In genomic region chr2:178414261-178415149, GRCm38 (mm10) we compare ENCODE assay signal across 8 mouse cellular contexts. TPM values are rescaled to one million over a fixed set of nuclear protein-coding genes. Genes with fewer than 3 reads are reported as not detected.
DNase-seq lines count a peak whose midpoint lies in the region; ATAC-seq lines count a peak whose summit lies in the region.

Ppp1r3d (minus strand) TSS chr2:178414472.
Fam217b (plus strand) TSS chr2:178414524.

- peak; percentile 72 for DNase-seq in gastrocnemius, postnatal 14 days
- peak; percentile 52 to 75 for DNase-seq in left cerebral cortex, postnatal 10 days (ENCODE audit: extremely low spot score in 1 of 2, low spot score in 2 of 2)
- DNase-seq in lung, postnatal 4 days = peak; percentile 69 to 79
- DNase-seq in right cerebral cortex, postnatal 25 days = peak; percentile 81

- H3K4me3 ChIP-seq in erythroblast, embryonic 14.5 days (replicated peaks) = peak within 1 kb of the TSS; percentile 45
- H3K4me3 ChIP-seq in hindbrain, embryonic 16.5 days (ENCODE audit: low read length) = peak within 1 kb of the TSS; percentile 76

- WGBS in hindbrain, embryonic 16.5 days = under 1% methylated on average over 63 of the region's 74 CpGs

- no peaks in the 10 kb centered on the region; the same call in 1 of the 2 replicates for H3K9me3 ChIP-seq in erythroblast, embryonic 14.5 days (ENCODE audit: control insufficient read depth, low read length)
- H3K9me3 ChIP-seq in hindbrain, embryonic 16.5 days (ENCODE audit: control insufficient read depth, low read length) = no peaks in the 10 kb centered on the region

- peaks cover 24% of the 10 kb centered on the region for H3K27me3 ChIP-seq in erythroblast, embryonic 14.5 days (ENCODE audit: control insufficient read depth)
- no peaks in the 10 kb centered on the region for H3K27me3 ChIP-seq in hindbrain, embryonic 16.5 days (replicated peaks; ENCODE audit: control insufficient read depth, insufficient read depth, low read length)

- peak within 1 kb of the TSS; percentile 86 for H3K27ac ChIP-seq in hindbrain, embryonic 16.5 days (ENCODE audit: low read depth, low read length)

- H3K36me3 ChIP-seq in erythroblast, embryonic 14.5 days (ENCODE audit: control insufficient read depth) = no peaks in the 10 kb centered on the region
- 0 out of 2 replicates have a peak, but pooled peaks cover 3% of the 10 kb centered on the region for H3K36me3 ChIP-seq in hindbrain, embryonic 16.5 days (ENCODE audit: control insufficient read depth, insufficient read depth, low read length)

- ATAC-seq in erythroblast, adult 5-6 weeks (replicated peaks; ENCODE audit: low FRiP score, poor library complexity, severe bottlenecking) = no peak
- ATAC-seq in common myeloid progenitor, adult 5-6 weeks (replicated peaks; ENCODE audit: low read depth, poor library complexity, severe bottlenecking) = peak; percentile 62
- peak; percentile 89 for ATAC-seq in hindbrain, embryonic 16.5 days

- peak within 1 kb of the TSS; percentile 96 for H3K4me2 ChIP-seq in hindbrain, embryonic 16.5 days (ENCODE audit: low read length)

- intact Hi-C loops in gastrocnemius, postnatal 14 days (cut with DNase I; ENCODE audit: low total_unique reads) = no loop called here
- intact Hi-C loops in left cerebral cortex, postnatal 10 days (cut with DNase I) = no loop called here

- H3K9ac ChIP-seq in hindbrain, embryonic 16.5 days (ENCODE audit: low read depth, low read length) = peak within 1 kb of the TSS; percentile 67

- peaks cover 2% of the 10 kb centered on the region for H3K4me1 ChIP-seq in erythroblast, embryonic 14.5 days (ENCODE audit: control insufficient read depth)
- peaks cover 23% of the 10 kb centered on the region for H3K4me1 ChIP-seq in hindbrain, embryonic 16.5 days (ENCODE audit: control insufficient read depth, insufficient read depth, low read depth, low read length)

RNA-seq across cellular contexts. Expression of gene Ppp1r3d, which starts in this region (rescaled TPM):
- polyA plus RNA-seq in erythroblast, embryonic 14.5 days (2012) = 0.01 TPM in 1 of 2 replicates, not detected in the other
- total RNA-seq in erythroblast, adult 5-6 weeks (2015; ENCODE audit: low replicate concordance) = 0.42 and 1.5 TPM in 2 replicates
- total RNA-seq in erythroblast, adult 5-6 weeks (2017; ENCODE audit: low replicate concordance) = 0.70 and 2.0 TPM in 2 replicates
- 3.0 and 3.2 TPM in 2 replicates for total RNA-seq in common myeloid progenitor, adult 5-6 weeks (2017)
- total RNA-seq in gastrocnemius, postnatal 14 days (2021) = 1 to 10 TPM; 4.7 to 5.7 TPM
- 5.5 and 5.9 TPM in 2 replicates for polyA plus RNA-seq in hindbrain, embryonic 16.5 days (2015; fragmentation: Nextera tagmentation; extraction: Ambion mirVana)
- 10 to 100 TPM; 10.3 TPM for total RNA-seq in left cerebral cortex, postnatal 10 days (2021)

RNA-seq across cellular contexts. Expression of gene Fam217b, which starts in this region (rescaled TPM):
- not detected in 2 replicates for polyA plus RNA-seq in erythroblast, embryonic 14.5 days (2012)
- 2.1 TPM in 2 replicates for total RNA-seq in erythroblast, adult 5-6 weeks (2015; ENCODE audit: low replicate concordance)
- 1.3 and 1.4 TPM in 2 replicates for total RNA-seq in erythroblast, adult 5-6 weeks (2017; ENCODE audit: low replicate concordance)
- total RNA-seq in common myeloid progenitor, adult 5-6 weeks (2017) = 1.6 and 5.1 TPM in 2 replicates
- total RNA-seq in gastrocnemius, postnatal 14 days (2021) = 1 to 10 TPM; 3.6 to 4.6 TPM
- polyA plus RNA-seq in hindbrain, embryonic 16.5 days (2015; fragmentation: Nextera tagmentation; extraction: Ambion mirVana) = 16.2 and 20.2 TPM in 2 replicates
- 10 to 100 TPM; 37.9 to 38.2 TPM for total RNA-seq in left cerebral cortex, postnatal 10 days (2021)

Comparison
In these comparisons a context has a peak if more than half of its experiments do, and no peak if none do; other contexts are left out.
1. RNA of gene Fam217b (polyA plus RNA-seq): 16.2 to 20.2 TPM in hindbrain, embryonic 16.5 days; not detected in erythroblast, embryonic 14.5 days; every median in the first group is over 10 times any median in the second.
2. Peak in every context shown above with its lines, with median percentiles within 50 percentile points of each other: DNase-seq.